Mouse (Mus musculus) cerebellum, adult 9-11 months (tissue): Measurements from ENCODE around the gene Usp54.

Source experiments
- DNase-seq: peaks from one replicate; pipeline ENCODE4 v3.0.0; 2022

Gene Usp54

GRCm38 (mm10) chr14:20640644-20641437, at the start of gene Usp54:
Gene Usp54 (minus strand): TSS chr14:20641063.
- peak; percentile 96 for DNase-seq

DNA sequence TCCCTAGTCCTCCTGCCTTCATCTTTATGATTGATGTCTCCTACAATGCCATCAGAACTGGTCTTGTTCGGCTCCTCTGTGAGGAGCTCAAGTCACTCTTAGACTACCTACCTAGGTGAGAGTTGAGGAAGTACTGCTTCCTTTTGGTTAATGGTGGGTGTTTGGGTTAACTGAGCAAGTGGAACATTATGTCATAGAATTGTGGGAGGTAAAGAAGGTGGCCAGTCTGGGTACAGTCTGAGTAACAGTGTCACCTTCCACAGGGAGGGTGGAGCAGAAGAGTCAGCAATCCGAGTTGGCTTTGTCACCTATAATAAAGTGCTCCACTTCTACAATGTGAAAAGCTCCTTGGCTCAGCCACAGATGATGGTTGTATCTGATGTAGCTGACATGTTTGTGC, 48.1 kb upstream of the Usp54 start:
- no peak for DNase-seq

- DNase-seq: no peak
These were observed 45.7 kb upstream of the Usp54 start for GRCm38 (mm10) chr14:20686576-20686975.

- no peak for DNase-seq
These were observed 41.6 kb upstream of the Usp54 start for GRCm38 (mm10) chr14:20682498-20682897.

DNA sequence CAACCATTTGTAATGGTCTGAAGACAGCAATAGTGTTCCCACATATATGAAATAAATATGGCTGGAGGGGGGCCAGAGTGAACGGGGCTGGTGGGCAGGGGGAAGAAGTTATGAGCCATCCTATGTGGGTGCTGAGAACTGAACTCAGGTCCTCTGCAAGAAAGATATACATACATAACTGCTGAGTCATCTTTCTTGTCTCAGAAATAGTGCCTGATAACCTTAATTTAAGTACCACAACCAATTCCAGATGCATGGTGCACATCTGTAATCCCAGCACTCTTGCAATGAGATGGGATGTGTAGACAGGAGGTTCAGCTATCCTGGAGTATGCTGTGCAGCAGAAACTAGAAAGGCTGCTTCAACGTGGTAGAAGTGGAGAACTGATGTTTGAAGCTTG, 40.9 kb upstream of the Usp54 start:
- DNase-seq: no peak

DNA sequence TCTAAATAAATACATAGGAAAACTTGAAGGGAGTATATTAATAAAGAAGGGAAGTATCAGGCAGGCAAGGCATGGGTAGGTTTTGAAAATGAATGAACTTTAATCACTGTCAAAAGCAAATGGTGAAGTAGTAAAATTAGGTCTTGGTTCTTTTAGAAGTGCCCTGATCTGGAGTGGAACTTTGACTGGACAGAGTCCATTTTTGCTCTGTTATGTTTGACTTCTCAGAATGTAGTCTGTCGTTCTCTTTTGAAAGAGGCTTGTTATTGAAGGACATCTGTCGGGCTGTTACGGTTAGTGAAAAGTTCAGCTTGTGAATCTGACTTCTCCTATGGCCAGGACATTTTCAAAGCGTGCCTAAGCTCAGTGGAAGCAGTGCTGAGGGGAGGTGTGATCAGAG, 37.0 kb upstream of the Usp54 start:
- no peak for DNase-seq

- DNase-seq: peak; percentile 97
These were observed 33.4 kb upstream of the Usp54 start, which contains the start of gene Sec24c for GRCm38 (mm10) chr14:20674064-20674833. Gene Sec24c (plus strand): TSS chr14:20674308.

DNA sequence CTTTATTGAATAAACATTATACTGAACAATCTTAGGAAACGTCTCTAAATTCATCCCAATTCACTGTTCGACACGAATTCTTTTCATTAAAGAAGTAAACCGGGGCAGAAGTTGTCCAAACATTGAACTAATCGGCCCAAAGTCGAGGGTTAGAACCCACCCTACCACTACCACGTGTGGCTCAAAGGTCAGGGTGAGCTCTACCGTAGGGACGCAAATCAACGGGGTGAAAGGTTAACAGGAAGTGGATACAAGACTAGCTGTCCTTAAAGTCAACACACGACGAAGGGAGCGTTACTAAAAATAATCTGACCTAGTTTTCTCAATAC, 32.8 kb upstream of the Usp54 start:
- DNase-seq: no peak

DNA sequence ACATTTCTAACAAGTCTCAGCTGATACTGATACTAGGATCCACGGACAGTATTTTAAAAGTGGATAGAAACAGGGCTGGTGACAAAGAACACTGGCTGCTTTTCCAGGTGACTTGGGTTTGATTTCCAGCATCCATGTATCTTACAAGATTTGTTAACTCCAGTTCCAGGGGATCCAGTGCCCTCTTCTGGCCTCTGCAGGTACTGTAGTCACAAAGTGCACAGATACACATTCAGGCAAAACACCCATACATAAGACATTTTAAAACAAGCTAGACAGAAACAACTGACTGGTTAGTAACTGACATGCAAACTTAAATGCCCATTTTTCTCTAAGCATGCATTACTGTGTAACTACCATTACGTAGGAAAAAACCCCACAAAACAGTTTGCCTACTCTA, 32.1 kb upstream of the Usp54 start:
- no peak for DNase-seq

DNA sequence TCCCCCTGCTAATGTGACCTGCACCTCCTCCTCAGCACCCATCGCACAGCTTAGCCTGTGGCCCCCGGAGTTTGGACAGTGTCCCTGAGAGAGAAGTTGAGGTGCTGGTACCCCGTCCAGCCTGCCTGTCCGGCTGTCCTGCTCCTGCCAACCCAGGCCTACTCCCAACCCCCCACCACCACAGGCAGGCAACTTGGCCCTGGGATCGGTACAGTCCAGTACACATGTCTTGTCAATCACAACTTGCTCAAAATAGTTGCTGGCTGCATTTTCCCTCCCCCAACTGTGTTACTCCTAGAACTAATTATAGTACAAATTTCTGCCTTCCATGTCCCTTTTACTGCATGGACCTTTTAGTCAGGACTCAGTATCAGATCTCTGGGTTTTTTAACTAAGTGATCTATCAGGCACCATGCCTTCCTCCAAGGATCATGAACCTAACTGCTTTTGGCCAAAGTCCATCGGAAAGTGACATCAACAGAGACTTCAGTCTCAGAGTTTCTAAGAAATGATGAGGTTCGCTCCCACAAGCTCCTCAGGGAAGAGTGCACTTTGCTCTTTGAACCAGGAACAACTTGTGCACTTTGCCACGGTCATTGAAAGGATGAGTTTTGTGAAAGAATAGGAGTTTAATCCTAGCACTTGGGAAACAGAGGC, 27.4 kb upstream of the Usp54 start, which contains the start of gene Synpo2l:
Gene Synpo2l, minus strand, starts transcription at position 201 of the 657 bp plus-strand sequence.
- DNase-seq: no peak

- no peak for DNase-seq
These were observed 26.6 kb upstream of the Usp54 start for GRCm38 (mm10) chr14:20667469-20667868.

- no peak for DNase-seq
These were observed 23.6 kb upstream of the Usp54 start for GRCm38 (mm10) chr14:20664436-20664835.

DNA sequence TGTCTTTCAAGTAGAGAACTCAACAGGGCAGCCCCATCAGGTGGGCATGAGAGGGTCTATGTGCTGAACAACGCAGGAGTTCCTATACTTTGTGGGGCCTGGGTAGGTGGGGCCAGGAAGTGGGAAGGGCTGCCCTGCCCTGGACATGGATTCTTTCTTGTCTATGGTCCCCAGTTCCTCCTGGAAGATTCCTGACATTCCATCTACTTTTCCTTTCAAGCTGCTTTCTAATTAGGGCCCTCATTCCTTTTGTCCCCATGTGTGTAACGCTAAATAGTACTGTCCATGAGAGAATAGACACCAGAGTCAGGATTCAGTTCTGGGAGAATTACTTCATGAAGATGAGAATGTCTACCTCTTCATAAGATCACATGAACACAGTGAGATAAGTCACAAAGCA, 22.7 kb upstream of the Usp54 start:
- DNase-seq: no peak

DNA sequence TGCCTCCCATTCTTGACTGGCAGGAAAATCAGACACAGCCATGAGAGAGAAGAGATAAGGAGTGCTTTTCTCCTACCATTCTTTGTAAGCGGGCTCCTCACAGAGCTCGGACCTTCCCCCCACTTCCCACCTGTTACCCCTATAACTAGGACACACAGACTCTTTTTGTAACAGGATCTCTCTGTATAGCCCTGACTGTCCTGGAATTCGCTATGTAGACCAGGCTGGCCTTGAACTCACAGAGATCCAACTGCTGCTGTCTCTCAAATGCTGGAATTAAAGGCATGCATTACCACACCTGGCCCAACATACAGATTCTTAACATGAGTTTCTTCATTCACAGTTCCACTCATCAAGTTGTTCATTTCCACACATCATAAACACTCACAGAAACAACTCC, 21.9 kb upstream of the Usp54 start:
- no peak for DNase-seq

DNA sequence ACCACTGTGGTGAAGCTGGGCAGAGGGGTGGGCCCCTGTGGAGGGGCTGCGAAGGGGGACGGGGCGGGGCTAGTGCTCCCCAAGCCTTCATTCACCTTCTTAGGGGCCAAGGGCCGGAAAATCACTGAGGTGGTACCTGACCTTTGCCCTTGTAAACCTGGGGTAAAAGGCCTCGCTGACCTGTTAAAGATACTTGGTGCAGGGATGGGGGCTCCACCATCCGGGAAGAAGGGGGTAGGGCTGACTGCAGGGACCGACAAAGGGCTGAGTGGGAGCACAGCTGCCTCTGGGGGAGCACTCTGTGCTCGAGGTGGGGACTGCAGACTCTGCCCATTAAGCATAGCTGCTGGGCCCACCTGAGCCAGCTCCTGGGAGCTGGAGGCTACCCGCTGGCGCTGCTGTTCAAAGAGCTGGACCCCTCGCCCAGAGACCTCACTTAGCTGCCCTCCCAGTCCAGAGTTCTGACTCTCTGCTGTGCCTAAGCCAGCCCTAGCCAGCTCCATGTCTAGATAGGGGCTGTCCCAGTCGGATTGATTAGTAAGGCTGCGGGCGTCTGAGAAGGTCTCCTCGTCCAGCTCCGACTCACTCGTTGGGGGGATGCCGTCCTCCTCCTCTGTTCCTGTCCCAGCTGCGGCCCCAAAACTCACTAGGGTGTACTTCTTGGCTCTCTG, 20.9 kb upstream of the Usp54 start:
- peak; percentile 47 for DNase-seq

- peak; percentile 97 for DNase-seq
These were observed 20.2 kb upstream of the Usp54 start for GRCm38 (mm10) chr14:20660827-20661660.

- no peak for DNase-seq
These were observed 18.8 kb upstream of the Usp54 start for GRCm38 (mm10) chr14:20659687-20660086.

- DNase-seq: no peak
These were observed 18.0 kb upstream of the Usp54 start for GRCm38 (mm10) chr14:20658902-20659301.

GRCm38 (mm10) chr14:20658326-20658725, 17.5 kb upstream of the Usp54 start:
- no peak for DNase-seq

GRCm38 (mm10) chr14:20656361-20656760, 15.5 kb upstream of the Usp54 start, which contains the start of gene Myoz1:
Gene Myoz1 (minus strand): TSS chr14:20656540.
- DNase-seq: no peak

GRCm38 (mm10) chr14:20655731-20656130, 14.9 kb upstream of the Usp54 start:
- no peak for DNase-seq
